Mouse (Mus musculus) embryo, embryonic 9.5 days (tissue): ENCODE results near the gene Hadha.

Experiments used
- DNase-seq: peaks from one replicate; pipeline ENCODE4 v3.0.0-alpha.2; 2017; ENCODE audit errors: extremely low spot score

Gene Hadha

DNA sequence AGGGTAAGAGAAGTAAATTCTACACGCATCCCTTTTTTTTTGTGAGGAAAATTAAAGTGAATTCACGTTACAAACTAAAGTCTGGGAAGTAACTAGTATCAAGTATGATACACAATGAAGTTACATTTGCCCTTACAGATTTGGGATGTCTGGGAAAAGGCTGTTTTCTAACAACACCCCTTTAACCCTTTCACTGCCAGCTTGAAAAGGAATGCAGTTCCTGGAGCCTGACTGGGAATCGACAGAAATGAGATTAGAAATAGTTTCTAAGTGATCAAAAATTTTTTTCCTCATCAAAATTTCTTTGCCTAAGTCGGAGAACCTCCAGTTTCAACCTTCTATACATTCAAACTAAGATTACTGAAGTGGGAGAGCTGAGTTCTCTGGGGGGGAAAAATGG lies 949 bp downstream of the Hadha start:
- DNase-seq: peak; percentile 10

DNA sequence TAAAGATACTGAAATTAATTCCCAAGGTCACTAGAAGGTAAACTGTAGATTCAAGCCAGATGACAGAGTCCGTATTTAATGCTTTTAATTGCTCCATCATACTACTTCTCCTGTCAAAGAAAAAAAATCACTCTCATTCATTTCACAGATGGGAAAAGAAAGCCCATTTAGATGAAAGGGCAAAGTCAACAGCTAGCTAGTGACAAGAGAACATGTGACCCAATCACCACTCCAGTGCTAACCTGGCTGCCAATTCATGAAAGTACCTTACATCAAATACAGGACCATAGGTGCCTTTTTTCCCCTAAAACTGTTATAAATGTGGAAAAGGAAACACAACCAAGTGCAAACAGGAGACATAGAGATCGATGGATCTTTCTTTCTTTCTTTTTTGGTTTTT lies 1.7 kb downstream of the Hadha start:
- no peak for DNase-seq

DNA sequence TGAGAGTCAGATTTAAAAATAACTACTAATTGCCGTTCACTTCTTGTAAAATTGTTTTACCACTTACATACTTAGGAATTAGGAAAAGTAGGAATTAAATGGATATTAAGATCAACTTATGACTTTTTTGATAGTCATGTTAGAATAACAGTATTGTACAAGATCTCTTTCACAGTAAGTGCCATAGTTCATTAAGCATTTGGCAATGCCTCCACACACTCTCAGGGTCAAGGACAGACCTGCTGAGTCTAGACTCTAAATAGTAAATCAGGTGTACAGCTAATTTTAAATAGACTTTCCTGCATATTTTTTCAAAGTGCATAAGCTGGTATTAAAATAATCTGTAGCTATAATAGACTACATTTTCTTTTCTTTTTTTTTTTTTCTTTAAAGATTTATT lies 2.5 kb downstream of the Hadha start:
- DNase-seq: no peak

DNA sequence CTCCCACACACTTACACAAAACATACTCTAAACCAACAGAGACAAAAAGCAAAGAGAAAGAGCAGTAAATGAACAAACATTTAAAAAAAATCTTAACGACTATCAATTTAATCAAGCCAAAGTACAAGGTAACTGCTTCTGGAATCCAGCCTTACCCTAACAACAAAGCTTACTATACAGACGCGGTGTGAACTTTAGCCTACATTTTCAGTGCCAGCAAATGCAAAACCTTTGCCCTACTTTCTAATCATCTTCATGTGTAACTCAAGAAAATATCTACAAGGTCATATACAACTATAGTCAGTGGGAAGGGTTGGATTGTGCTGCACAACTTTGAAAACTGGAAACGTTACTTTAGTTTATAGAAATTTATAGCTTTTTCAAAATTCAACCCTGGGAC lies 3.0 kb downstream of the Hadha start:
- no peak for DNase-seq

DNA sequence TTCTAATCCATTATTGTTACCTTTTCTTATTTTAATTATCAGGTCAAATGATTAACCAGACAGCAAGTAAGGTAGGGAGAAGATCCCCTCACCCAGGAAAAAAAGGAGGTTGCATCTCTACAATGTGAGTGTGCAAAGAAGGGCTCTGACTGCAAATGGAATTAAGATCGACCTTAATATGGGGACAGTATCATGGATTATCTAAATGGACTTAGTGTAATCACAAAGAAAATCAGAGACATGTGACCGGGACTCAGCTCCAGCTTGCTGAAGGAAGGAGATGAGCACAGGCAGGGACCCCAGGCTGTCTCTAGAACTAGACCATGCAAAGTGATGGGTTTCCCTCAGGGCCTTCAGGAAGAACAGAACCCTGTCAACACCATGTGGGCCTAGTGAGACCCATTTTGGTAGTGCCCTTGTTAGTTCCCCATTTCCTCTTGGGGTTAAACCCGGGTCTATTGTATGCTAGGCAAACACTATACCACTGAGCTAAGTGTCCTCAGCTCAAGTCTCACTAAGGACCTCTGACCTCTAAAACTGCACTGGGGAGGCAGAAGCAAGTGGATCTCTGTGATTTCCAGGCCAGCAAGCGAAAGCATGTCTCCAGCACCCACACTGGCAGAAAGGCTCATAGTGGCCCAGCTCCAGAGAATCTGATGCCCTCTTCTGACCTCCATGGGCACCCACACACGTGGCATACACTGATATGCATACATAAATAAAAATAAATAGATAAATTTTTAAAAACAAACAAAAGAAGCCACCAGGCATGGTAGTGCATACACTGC lies 6.6 kb downstream of the Hadha start:
- no peak for DNase-seq

DNA sequence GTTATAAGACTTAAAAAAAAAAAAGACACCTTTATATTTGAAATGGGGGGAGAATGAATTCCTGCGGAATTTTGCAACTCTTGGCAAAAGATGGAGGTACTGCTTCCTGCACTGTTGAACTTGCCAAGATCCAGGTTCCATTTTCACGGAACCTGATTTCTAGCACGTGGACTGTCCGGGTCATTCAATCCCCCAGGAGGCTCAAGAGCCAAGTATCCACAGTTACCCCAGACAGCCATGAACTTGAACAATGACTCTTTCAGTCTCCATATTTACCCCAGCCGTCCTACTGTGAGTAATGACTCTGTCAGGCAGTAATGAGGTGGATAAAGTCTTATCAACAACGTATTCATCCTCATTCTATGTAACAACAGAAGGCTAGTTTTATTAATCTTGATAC lies 8.4 kb downstream of the Hadha start:
- no peak for DNase-seq

DNA sequence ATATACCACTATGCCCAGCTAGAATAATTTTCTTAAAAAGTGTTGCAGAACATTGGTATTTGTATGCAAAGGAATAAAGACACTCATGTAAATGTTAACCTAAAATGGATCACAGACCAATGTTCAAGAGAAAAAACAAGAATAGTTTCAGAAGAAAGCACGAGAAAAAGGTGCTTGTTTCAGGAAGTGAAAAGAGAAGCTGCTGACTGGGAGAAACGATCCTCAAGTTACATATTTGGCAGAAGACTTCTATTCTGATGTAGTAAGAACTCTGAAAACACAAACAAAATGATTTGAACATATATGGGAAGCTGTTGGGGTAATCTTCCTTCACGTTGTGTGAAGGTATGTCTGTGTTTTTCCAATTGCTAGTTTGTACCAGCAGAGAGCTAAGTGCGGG lies 16.8 kb downstream of the Hadha start:
- no peak for DNase-seq

DNA sequence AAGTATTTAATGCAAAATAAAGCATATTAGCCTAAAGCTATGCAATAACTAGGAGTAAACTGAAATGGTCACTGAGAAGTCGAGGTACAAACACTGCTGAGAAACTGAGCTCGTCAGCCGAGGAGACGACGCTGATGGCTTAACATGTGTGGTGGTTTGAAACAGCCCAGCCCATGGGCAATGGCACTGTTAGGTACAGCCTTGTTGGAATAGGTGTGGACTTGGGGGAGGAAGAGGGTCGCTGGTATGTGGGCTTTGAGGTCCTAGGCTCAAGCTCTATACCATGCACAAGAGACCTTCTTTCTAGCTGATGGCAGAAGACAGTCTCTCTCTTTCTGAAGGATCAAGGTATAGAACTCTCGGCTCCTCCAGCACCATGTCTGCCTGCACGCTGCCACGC lies 17.7 kb downstream of the Hadha start:
- DNase-seq: no peak

DNA sequence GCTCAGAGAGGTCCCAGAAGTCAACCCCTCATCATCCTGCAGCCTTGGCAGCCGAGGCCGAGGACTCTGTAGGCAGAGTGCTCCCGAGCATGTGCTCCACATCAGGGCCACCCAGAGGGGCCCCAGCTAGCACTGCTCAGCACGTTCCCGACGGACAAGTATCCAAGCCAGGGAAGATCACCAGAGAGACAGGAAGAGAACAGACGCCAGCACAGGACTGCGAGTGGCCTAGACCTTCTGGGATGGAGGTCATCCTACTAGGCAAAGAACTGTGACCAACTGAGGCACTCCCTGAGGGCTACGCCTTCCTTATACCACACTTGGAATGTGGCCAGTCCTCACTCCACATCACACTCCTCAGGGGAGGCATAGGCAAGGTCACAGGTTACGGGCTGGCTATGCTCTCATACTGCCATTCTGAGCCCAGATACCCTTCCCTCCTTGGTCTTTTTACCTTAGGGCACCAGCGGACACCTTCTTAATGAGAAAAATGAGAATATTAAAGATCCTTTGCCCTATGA lies 19.2 kb downstream of the Hadha start:
- DNase-seq: no peak

DNA sequence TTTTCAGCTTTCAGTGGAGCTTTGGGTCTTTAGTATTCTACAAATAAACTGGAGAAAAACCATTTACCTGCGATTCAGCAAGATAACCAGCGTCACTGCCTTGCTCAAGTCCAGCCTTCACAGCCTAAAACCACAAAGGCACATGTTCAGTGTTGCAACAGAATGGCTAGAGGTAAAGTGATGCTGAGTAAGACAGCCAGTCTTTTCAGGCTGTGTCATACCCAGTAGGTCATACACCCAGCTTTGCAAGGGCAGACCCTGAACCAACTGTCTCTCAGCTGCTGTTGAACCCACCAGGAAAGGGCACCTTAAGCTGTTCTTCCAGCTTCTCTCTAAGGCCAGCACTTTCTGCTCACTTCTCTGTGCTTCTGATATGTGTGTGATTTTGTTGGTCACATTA lies 22.8 kb downstream of the Hadha start:
- DNase-seq: no peak

DNA sequence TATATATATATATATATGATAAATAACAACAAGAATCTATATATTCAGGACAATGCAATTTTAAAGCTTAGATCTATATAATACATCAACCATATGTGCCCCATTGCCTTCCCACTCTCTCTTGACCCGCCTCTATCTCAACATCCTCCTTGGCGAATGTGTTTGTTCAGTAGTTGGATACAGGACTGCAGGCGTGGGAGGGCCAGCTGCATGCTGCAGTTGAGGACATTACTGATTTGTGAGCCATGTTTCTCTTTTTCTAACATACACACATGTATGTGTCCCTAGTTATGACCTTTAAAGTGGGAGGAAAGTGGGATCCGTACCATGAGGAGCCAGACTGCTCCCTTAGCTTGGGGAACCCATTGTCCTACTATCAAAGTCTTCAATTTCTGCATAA lies 23.7 kb downstream of the Hadha start:
- DNase-seq: no peak

DNA sequence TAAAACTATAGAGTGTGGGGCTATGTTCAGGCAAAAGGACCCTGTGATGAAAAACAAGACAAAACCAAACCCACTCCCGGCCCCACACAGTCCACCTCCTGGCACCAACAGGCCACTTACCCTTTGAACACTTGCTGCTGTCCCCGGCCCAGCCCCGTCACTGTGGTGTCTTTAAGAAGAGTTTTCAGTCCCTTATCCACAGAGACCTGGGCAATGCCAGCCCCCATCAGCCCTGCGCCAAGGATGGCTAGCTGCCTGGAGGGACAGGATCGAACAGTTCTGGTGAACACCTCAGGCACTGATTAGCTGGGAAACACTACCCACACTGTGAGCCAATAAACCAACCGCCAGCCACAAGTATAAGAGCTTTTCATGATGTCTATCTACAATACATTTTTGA lies 26.3 kb downstream of the Hadha start:
- DNase-seq: no peak

DNA sequence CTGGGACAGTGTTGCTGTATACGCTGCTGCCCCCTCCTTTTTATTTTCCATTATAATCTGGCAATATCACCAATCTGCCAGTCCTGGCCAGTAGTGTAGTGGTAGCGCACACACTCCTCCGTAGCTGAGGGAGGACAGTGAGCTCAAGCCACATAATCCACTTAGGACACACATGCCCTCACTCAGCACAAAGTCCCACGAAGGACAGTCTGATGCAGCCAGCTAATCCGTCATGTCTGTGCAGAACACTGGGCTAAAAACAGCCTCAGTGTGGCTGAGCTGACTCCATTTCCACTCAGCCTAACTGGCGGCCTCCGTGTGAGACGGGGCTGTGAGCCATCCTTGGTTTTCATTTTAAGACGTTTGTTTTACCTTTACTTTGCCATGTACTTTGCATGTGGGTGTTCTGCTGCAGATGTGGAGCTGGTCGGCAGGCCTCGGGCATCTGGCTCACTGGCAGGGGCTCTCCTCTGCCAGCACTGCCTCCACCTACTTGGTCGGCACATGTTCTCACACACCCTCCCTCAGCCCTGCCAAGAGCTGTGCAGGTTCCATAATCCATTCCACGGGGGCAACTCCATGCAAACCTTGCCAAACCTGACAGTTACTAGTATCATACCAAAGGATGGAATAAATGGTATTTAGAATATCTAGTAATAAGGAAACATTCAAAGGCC lies 26.9 kb downstream of the Hadha start:
- DNase-seq: no peak

DNA sequence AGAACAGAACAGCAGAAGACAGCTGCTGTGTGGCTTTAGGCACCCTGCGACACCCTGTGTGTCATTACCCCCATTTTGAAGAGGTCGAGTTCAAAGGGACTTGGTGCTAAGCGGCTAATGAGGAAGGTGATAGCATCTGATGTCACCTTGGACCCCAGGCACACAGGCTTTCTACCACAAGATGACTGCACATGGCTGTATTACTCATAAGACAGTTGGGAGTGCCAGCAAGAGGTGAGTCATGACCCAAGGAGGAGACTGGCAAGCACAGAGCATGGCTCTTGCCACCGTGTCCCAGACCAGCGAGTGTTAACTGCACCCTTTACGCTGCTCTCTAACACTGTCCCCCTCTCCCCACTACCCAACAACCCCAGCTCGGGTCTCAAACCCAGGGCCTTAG lies 28.2 kb downstream of the Hadha start:
- no peak for DNase-seq

DNA sequence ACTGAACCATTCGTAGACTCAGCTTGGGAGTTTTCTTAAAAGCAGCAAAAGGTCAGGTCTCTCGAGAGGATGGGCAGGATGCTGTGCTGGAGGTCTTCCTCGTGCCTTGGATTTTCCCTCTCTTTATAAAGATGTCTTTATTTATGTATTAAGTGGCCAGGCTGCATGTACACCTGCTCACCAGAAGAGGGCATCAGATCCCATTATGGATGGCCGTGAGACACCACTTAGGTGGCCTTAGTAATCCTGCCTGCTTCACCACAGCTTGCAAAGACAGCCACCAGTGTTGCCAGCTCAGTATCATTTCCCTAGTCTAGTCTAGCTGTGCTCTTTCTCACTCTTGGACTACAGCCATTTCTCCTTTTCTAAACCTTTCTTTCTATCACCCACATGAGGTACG lies 29.4 kb downstream of the Hadha start:
- DNase-seq: peak; percentile 44

DNA sequence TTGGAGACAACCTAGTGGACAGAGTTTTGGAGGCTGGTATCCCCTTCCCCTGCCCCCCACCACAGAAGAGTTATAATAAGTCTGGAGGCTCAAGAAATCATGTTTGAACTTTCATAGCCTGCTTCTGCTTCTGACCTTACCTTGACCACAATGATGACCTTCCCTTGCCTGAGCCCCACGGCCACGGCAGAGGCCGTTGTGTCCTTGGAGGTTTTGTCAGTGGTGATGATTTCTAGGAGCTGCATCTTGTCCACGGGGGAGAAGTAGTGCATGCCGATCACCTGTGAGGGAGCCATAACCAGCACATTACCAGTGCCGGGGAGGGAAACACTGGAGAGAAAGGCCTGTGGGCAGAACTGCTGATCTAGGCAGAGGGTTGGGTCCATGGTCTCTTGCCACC lies 32.5 kb downstream of the Hadha start:
- DNase-seq: no peak

DNA sequence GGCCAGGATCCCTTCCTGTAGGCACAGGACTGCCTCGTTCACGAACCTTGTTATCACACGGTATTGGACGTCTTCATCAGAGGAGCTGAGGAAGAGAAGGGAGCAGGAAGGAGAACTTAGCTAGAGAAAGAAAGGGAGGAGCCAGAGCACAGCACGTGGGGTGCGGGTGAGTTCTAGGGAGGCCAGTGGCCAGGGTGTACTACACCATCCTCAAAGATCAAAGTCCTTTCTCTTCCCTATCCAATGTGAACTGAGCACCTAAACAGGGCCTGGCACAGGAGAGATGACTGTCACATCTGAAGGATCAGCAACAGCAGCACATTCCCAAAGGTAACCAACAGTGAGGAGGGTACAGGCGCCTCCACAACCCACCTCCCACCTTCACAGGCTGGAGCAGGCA lies 34.9 kb downstream of the Hadha start:
- no peak for DNase-seq

DNA sequence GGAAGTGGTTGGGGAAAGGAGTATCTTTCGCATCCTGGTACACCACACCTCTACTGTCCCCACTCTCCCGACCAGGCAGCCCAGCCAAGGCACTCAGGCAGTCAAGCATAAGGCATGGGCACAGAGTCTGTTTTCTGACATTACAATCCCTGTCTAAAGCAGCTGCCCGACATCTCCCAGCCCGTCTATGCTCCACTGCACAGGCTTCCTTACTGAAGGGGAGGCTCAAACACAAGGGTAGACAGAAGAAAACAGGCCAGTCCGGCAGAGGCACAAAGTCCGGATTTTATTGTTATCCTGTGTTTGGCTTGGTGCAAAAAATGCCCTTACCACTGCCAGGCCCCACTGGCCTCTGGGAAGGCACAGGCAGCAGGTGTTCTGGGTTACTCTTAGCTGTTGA lies 35.8 kb downstream of the Hadha start:
- no peak for DNase-seq

DNA sequence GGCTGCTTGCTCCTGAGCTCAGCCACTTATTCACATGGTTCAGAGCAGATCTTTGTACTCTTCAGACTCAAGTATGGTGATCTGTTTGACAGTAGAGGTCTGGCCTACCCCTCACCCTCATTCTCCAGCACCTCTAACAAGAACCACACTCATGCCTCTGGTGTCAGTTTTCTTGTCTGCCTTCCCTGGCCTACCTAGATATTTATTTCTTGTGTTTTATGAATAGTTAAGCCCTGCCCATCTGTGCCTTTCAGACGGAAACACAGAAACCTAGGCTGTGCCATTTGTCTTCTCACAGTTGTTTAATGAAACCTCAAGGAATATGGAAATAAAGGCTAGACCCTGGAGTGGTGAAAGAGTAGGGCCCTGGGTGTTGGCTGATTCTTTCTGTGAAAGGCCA lies 36.9 kb downstream of the Hadha start:
- no peak for DNase-seq

DNA sequence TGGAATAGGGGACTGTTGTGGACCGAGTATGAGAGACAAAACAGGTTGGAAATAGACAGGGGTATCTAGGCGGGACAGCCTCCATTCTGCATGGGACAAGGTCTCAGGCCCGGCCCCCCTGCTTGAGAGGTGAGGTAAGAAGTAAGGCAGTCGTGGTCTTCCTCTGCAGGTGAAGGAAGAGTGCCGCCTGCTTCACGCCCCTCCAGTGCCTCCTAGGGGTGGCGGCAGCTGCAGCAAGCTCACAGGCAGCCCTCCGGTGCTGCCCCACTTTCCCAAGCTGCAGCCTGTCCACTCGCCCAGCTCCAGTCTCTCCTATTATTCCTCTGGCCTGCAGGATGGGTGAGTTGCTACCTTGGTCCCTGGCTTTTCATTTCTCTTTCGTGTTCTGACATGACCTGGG lies 39.2 kb downstream of the Hadha start:
- no peak for DNase-seq

DNA sequence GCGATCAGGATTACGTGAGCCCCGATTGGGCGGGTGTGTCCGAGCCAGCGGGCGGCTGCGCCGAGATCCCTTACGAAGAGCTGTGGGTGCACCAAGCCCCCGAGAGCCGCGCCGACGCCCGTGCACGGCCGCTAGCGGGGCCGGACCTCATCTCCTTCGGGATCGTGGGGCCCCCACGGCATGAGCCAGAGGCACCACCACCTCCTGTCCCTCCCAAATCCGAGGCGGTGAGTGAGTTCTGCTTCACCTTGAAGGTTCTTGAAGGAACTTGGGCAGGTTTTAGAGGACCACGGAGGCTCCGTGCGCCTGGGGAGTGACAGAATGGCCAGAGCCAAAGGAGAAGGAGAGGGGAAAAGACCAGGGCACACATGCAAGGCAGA lies 40.2 kb downstream of the Hadha start:
- DNase-seq: peak; percentile 29

DNA sequence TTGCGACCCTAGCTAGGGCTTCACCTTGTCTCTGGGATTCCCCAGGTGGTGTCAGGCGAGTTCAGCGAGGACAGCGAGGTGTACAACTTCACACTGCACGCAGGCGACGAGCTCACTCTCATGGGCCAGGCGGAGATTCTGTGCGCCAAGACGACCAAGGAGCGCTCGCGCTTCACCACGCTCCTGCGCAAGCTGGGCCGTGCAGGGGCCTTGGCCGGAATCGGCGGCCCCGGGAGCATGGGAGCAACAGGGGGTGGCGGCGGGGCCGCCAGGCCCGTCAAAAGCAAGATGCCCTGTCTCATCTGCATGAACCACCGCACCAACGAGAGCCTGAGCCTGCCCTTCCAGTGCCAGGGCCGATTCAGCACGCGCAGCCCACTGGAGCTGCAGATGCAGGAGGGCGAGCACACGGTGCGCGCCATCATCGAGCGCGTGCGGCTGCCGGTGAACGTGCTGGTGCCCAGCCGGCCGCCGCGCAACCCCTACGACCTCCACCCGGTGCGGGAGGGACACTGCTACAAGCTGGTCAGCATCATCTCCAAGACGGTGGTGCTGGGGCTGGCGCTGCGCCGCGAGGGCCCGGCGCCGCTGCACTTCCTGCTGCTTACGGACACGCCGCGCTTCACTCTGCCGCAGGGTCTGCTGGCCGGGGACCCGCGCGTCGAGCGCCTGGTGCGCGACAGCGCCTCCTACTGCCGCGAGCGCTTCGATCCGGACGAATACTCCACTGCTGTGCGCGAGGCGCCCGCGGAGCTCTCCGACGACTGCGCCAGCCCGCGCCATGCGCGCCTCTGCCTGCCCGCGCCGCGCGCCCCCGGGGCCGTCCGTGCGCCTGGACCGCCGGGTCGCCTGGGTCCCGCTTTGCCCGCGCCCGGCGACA lies 40.8 kb downstream of the Hadha start:
- peak; percentile 85 for DNase-seq
